Mouse (Mus musculus) hindbrain, embryonic 12.5 days (tissue): ENCODE measurements around the gene Ddb1. TPM values are rescaled to one million over a fixed set of nuclear protein-coding genes. Genes with fewer than 3 reads are reported as not detected.

Experiments
- ATAC-seq: fragments of 200-750 bp; cut with Nextera tagmentation; 2 replicates; pipeline ENCODE4 v1.8.0; 2017; ENCODE audit warnings: moderate TSS enrichment; ENCODE audit not compliant: low FRiP score
- H3K27ac ChIP-seq: fragments of 300-500 bp; sonication (generic); 2 replicates; pipeline ENCODE4 v1.5.1; 2016; ENCODE audit warnings: mild to moderate bottlenecking
- H3K27me3 ChIP-seq: fragments of 300-500 bp; sonication (generic); 2 replicates; pipeline ENCODE4 v1.6.1; 2016; ENCODE audit warnings: mild to moderate bottlenecking
- H3K36me3 ChIP-seq: fragments of 300-500 bp; sonication (generic); 2 replicates; pipeline ENCODE4 v1.6.1; 2016; ENCODE audit warnings: mild to moderate bottlenecking
- H3K4me1 ChIP-seq: fragments of 300-500 bp; sonication (generic); 2 replicates; pipeline ENCODE4 v1.6.1; 2016
- H3K4me2 ChIP-seq: fragments of 300-500 bp; sonication (generic); replicated peaks from 2 replicates; pipeline ENCODE4 v1.6.1; 2016; ENCODE audit warnings: mild to moderate bottlenecking
- H3K4me3 ChIP-seq: fragments of 300-500 bp; sonication (generic); 2 replicates; pipeline ENCODE4 v1.5.1; 2016; ENCODE audit warnings: mild to moderate bottlenecking
- H3K9ac ChIP-seq: fragments of 300-500 bp; sonication (generic); 2 replicates; pipeline ENCODE4 v1.6.1; 2016; ENCODE audit warnings: mild to moderate bottlenecking, moderate library complexity
- H3K9me3 ChIP-seq: fragments of 300-500 bp; sonication (generic); replicated peaks from 2 replicates; pipeline ENCODE4 v1.6.1; 2016; ENCODE audit warnings: mild to moderate bottlenecking
- WGBS: fragments of 180-500 bp; shearing (Covaris S2); methylation state at CpG from one replicate; pipeline ENCODE4 v1.1.7; 2016; 5-methylcytosine and 5-hydroxymethylcytosine counted together
- polyA plus RNA-seq: library from polyadenylated mRNA; unstranded; fragments of >200 nt; fragmentation: Nextera tagmentation; extraction: Ambion mirVana; gene quantifications from 2 replicates; pipeline ENCODE4 v1.2.1, GENCODE M21; 2016

The Ddb1 gene
- polyA plus RNA-seq, 1 experiment from 2014 or later: 396 TPM

DNA sequence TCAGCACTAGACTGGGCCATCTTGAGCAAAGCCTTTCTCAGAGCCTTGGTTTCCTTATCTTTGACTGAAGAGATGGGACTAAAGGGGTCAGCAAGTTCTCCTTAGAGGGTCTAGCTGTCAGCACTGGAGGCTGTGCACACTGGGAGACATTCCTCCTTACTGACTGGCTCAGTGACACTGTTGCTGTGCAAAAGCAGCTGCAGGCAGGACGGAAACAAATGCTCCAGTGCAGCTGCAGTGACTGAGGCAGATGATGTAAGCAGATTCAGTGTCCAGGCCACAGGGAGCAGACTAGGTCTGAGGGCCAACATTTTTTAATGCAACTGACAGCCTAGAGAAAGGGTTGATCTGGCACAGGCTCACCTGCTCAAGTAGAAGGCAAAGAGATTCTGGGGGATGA, 68.1 kb downstream of the Ddb1 start:
- no peaks in the 10 kb centered on the region for H3K9me3 ChIP-seq
- H3K4me1 ChIP-seq: no peaks in the 10 kb centered on the region
- H3K9ac ChIP-seq: no peak overlapping the region

DNA sequence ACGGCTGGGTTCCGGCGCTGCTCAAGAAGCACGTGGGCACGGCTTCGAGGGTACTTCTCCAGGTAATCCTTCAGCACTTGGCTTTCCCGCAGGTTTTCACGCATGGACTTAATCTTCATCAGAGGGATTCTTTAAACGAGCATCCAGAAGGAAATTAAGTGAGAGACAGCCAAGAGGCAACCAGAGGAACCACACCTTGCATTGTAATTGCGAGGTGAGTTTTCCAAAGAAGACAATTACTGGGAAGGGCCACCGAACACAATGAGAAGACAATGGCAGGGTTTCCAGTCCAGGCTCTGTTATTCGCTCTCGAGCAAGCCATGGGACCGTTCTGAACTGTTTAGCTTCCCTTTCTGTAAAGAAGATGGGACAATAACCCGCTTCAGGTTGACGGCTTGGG, 71.5 kb downstream of the Ddb1 start:
- no peaks in the 10 kb centered on the region for H3K9me3 ChIP-seq
- 83% methylated on average over 16 of the region's 16 CpGs for WGBS

More for the DNA sequence above, 68.1 kb downstream of the Ddb1 start:
- 48% methylated on average over 1 of the region's 1 CpGs for WGBS
- Histone ChIP-seq H3K36me3 (no peaks in the 10 kb centered on the region), H3K4me3 (no peak overlapping the region), H3K4me2 (no peak overlapping the region), H3K27ac (no peak overlapping the region), H3K27me3 (no peaks in the 10 kb centered on the region)
- no peak for ATAC-seq

DNA sequence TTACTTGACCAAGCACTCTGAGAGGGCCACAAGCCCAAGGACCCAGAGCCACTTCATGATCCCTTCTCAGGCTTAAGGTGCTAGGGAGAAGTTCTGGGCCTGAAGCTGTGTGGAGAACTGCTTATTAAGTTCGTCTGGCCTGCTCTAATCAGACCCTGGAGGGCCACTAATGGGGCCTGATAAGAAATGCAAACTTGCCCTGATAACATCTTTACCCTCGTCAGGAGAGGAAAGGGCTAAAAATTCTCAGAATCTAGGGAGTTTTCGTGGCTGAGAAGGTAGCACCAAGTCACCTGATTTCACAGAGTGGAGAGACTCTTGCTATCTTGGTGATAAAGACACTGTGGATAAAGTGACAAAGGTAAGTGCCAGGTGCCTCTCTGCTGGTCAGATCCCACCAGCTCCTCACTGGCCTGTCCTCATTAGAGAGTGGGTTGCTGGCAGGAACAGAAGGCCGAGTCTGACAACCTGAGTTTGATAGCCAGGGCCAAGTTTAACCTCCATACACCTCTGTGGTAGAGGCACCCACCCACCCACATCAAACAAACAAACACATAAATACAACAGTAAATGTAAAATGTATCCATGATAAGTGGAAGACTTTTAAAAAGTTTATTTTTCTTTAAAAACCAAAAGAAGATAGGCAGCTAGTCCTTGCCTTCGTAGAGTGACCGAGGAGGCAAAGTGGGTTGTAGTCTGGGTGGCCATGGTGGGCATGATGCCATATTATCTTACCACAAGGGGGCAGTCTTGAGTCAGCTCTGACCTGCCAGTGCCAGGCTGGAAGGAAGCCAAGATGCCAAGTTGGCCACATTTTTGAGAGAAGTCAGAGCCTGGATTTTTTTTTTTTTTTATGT, 73.0 kb downstream of the Ddb1 start, which contains the start of gene Pga5:
Gene Pga5, minus strand, starts transcription at position 157 of the 857 bp plus-strand sequence.
- Histone ChIP-seq H3K27ac (no peak within 1 kb of the TSS), H3K4me2 (no peak within 1 kb of the TSS), H3K27me3 (no peaks in the 10 kb centered on the region; the same call in 1 of the 2 replicates), H3K9ac (no peak within 1 kb of the TSS), H3K4me1 (no peaks in the 10 kb centered on the region), H3K9me3 (no peaks in the 10 kb centered on the region), H3K4me3 (no peak within 1 kb of the TSS), H3K36me3 (no peaks in the 10 kb centered on the region)
- ATAC-seq: peak; percentile 72; the same call in 1 of the 2 replicates
- WGBS: 50% methylated on average over 6 of the region's 6 CpGs

More for the DNA sequence above, 71.5 kb downstream of the Ddb1 start:
- no peaks in the 10 kb centered on the region; the same call in 1 of the 2 replicates for H3K27me3 ChIP-seq
- no peaks in the 10 kb centered on the region for H3K36me3 ChIP-seq
- H3K27ac ChIP-seq: no peak overlapping the region
- no peak overlapping the region for H3K9ac ChIP-seq
- ATAC-seq: no peak
- no peak overlapping the region for H3K4me3 ChIP-seq
- H3K4me1 ChIP-seq: no peaks in the 10 kb centered on the region
- no peak overlapping the region for H3K4me2 ChIP-seq

DNA sequence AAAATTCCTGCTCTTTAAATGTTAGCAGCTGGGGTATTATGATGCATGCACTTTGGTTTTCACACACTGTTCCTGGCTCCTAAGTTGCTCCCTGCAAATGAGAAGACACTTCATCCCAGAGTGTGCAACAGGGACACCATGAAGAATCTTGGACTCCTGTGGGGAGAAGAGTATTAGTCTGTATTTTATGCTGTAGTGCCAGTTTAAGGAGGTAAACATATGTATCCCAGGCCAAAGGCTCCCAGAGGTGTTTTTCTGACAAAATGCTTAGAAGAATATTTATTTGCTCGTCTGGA, 73.6 kb downstream of the Ddb1 start:
- H3K9me3 ChIP-seq: no peaks in the 10 kb centered on the region
- no peak for ATAC-seq
- no peaks in the 10 kb centered on the region for H3K36me3 ChIP-seq
- no peak overlapping the region for H3K9ac ChIP-seq
- no peak overlapping the region for H3K27ac ChIP-seq
- H3K4me1 ChIP-seq: no peaks in the 10 kb centered on the region
- no peak overlapping the region for H3K4me2 ChIP-seq
- WGBS: 76% methylated on average over 1 of the region's 1 CpGs
- H3K27me3 ChIP-seq: no peaks in the 10 kb centered on the region; the same call in 1 of the 2 replicates
- no peak overlapping the region for H3K4me3 ChIP-seq

Other genes with a start within 250 kb of the Ddb1 start
- 6.2 and 7.6 TPM in 2 replicates for gene Syt7, start 216.2 kb upstream of the Ddb1 start, polyA plus RNA-seq
- 1.4 and 1.7 TPM in 2 replicates for gene Lrrc10b, start 147.9 kb upstream of the Ddb1 start, polyA plus RNA-seq
- 1.1 and 2.0 TPM in 2 replicates for gene Ppp1r32, start 122.4 kb upstream of the Ddb1 start, polyA plus RNA-seq
- gene Cpsf7, start 80.1 kb upstream of the Ddb1 start, polyA plus RNA-seq: 57.1 and 61.4 TPM in 2 replicates
- gene Sdhaf2, start 79.2 kb upstream of the Ddb1 start, polyA plus RNA-seq: 54.9 and 64.1 TPM in 2 replicates
- 49.1 and 56.6 TPM in 2 replicates for gene Tmem216, start 49.1 kb upstream of the Ddb1 start, polyA plus RNA-seq
- gene Cyb561a3, start 28.2 kb upstream of the Ddb1 start, polyA plus RNA-seq: 15.8 and 16.3 TPM in 2 replicates
- gene Tmem138, start 28.0 kb upstream of the Ddb1 start, polyA plus RNA-seq: 43.8 and 52.4 TPM in 2 replicates
- gene Tkfc, start 327 bp downstream of the Ddb1 start, polyA plus RNA-seq: 21.3 and 23.9 TPM in 2 replicates
- gene Vwce, start 28.9 kb downstream of the Ddb1 start, polyA plus RNA-seq: 0.48 and 0.74 TPM in 2 replicates
- not detected in 2 replicates for gene Pga5, start 72.7 kb downstream of the Ddb1 start, polyA plus RNA-seq
- 36.6 and 37.5 TPM in 2 replicates for gene Vps37c, start 83.4 kb downstream of the Ddb1 start, polyA plus RNA-seq
- gene Cd5, start 133.7 kb downstream of the Ddb1 start, polyA plus RNA-seq: 0.17 and 0.31 TPM in 2 replicates
- not detected in 2 replicates for gene Cd6, start 224.7 kb downstream of the Ddb1 start, polyA plus RNA-seq
- gene Slc15a3, start 234.4 kb downstream of the Ddb1 start, polyA plus RNA-seq: 0.26 and 0.51 TPM in 2 replicates